Mouse (Mus musculus): ENCODE data around the gene Zcchc14. TPM values are rescaled to one million over a fixed set of nuclear protein-coding genes. Genes with fewer than 3 reads are reported as not detected.
"Not testable (repeated sequence)": the region's sequence is repeated elsewhere in the genome, so short reads cannot be mapped to it uniquely, and the experiment has no call there.

Gene Zcchc14
- polyA plus RNA-seq, 1 experiment from 2014 or later, result 39.2 TPM

- Histone ChIP-seq H3K4me3 (no peak overlapping the region), H3K27me3 (no peaks in the 10 kb centered on the region), H3K36me3 (no peaks in the 10 kb centered on the region), H3K27ac (replicated peaks) (no peak overlapping the region), H3K9me3 (no peaks in the 10 kb centered on the region), H3K4me2 (replicated peaks) (no peak overlapping the region), H3K4me1 (no peaks in the 10 kb centered on the region), H3K9ac (replicated peaks) (no peak overlapping the region)
- WGBS, result 83% methylated on average over 4 of the region's 4 CpGs
- ATAC-seq (replicated peaks), result no peak
Observed at GRCm38 (mm10) chr8:121680896-121681295, 28.2 kb upstream of the Zcchc14 start.

GRCm38 (mm10) chr8:121678696-121679095 lies 26.0 kb upstream of the Zcchc14 start:
- no peak overlapping the region for H3K4me3 ChIP-seq
- no peak for ATAC-seq (replicated peaks)
- H3K9ac ChIP-seq (replicated peaks), result no peak overlapping the region
- WGBS, result 67% methylated on average over 5 of the region's 5 CpGs
- no peak overlapping the region for H3K4me2 ChIP-seq (replicated peaks)
- H3K36me3 ChIP-seq, result no peaks in the 10 kb centered on the region
- no peaks in the 10 kb centered on the region for H3K4me1 ChIP-seq
- H3K27me3 ChIP-seq, result no peaks in the 10 kb centered on the region
- H3K9me3 ChIP-seq, result no peaks in the 10 kb centered on the region
- no peak overlapping the region for H3K27ac ChIP-seq (replicated peaks)

GRCm38 (mm10) chr8:121675701-121676100 lies 23.0 kb upstream of the Zcchc14 start:
- Histone ChIP-seq H3K9me3 (no peaks in the 10 kb centered on the region), H3K27me3 (no peaks in the 10 kb centered on the region), H3K4me1 (peaks cover 5% of the 10 kb centered on the region; the same call in 1 of the 2 replicates), H3K27ac (replicated peaks) (no peak overlapping the region), H3K36me3 (no peaks in the 10 kb centered on the region), H3K4me3 (no peak overlapping the region), H3K4me2 (replicated peaks) (no peak overlapping the region), H3K9ac (replicated peaks) (no peak overlapping the region)
- WGBS, result 59% methylated on average over 20 of the region's 20 CpGs
- ATAC-seq (replicated peaks), result no peak

- Histone ChIP-seq H3K4me3 (no peak overlapping the region), H3K9me3 (no peaks in the 10 kb centered on the region), H3K9ac (replicated peaks) (no peak overlapping the region), H3K36me3 (no peaks in the 10 kb centered on the region), H3K4me2 (replicated peaks) (no peak overlapping the region), H3K27me3 (no peaks in the 10 kb centered on the region), H3K27ac (replicated peaks) (no peak overlapping the region), H3K4me1 (peaks cover 5% of the 10 kb centered on the region; the same call in 1 of the 2 replicates)
- ATAC-seq (replicated peaks), result no peak
- 69% methylated on average over 3 of the region's 3 CpGs for WGBS
Observed at GRCm38 (mm10) chr8:121675161-121675560, 22.5 kb upstream of the Zcchc14 start.

- Histone ChIP-seq H3K27ac (replicated peaks) (no peak overlapping the region), H3K4me1 (peaks cover 5% of the 10 kb centered on the region; the same call in 1 of the 2 replicates), H3K9me3 (no peaks in the 10 kb centered on the region), H3K9ac (replicated peaks) (no peak overlapping the region), H3K36me3 (no peaks in the 10 kb centered on the region), H3K4me3 (no peak overlapping the region), H3K4me2 (replicated peaks) (no peak overlapping the region), H3K27me3 (no peaks in the 10 kb centered on the region)
- WGBS, result 52% methylated on average over 5 of the region's 5 CpGs
- no peak for ATAC-seq (replicated peaks)
Observed at GRCm38 (mm10) chr8:121674524-121674923, 21.8 kb upstream of the Zcchc14 start.

GRCm38 (mm10) chr8:121673917-121674316 lies 21.2 kb upstream of the Zcchc14 start:
- WGBS, result 70% methylated on average over 5 of the region's 5 CpGs
- no peaks in the 10 kb centered on the region for H3K27me3 ChIP-seq
- H3K4me3 ChIP-seq, result no peak overlapping the region
- H3K4me1 ChIP-seq, result peaks cover 10% of the 10 kb centered on the region
- H3K36me3 ChIP-seq, result no peaks in the 10 kb centered on the region
- H3K27ac ChIP-seq (replicated peaks), result peak overlapping the region; percentile 68
- H3K9ac ChIP-seq (replicated peaks), result no peak overlapping the region
- H3K9me3 ChIP-seq, result no peaks in the 10 kb centered on the region
- peak; percentile 85 for ATAC-seq (replicated peaks)
- no peak overlapping the region for H3K4me2 ChIP-seq (replicated peaks)

- WGBS, result 61% methylated on average over 4 of the region's 4 CpGs
- H3K9me3 ChIP-seq, result no peaks in the 10 kb centered on the region
- H3K36me3 ChIP-seq, result no peaks in the 10 kb centered on the region
- H3K27me3 ChIP-seq, result no peaks in the 10 kb centered on the region
- H3K4me3 ChIP-seq, result no peak overlapping the region
- peaks cover 18% of the 10 kb centered on the region for H3K4me1 ChIP-seq
- no peak overlapping the region for H3K4me2 ChIP-seq (replicated peaks)
- no peak for ATAC-seq (replicated peaks)
- H3K9ac ChIP-seq (replicated peaks), result no peak overlapping the region
- peak overlapping the region; percentile 68 for H3K27ac ChIP-seq (replicated peaks)
Observed at GRCm38 (mm10) chr8:121673153-121673552, 20.5 kb upstream of the Zcchc14 start.

- peak overlapping the region; percentile 92 for H3K27ac ChIP-seq (replicated peaks)
- peak; percentile 29; the same call in 1 of the 2 replicates for ATAC-seq (replicated peaks)
- no peak overlapping the region for H3K9ac ChIP-seq (replicated peaks)
- peak overlapping the region; percentile 31 for H3K4me2 ChIP-seq (replicated peaks)
- H3K4me3 ChIP-seq, result peak overlapping the region; percentile 8
- H3K4me1 ChIP-seq, result peaks cover 29% of the 10 kb centered on the region
- H3K27me3 ChIP-seq, result no peaks in the 10 kb centered on the region
- 6% methylated on average over 8 of the region's 8 CpGs for WGBS
- no peaks in the 10 kb centered on the region for H3K36me3 ChIP-seq
- H3K9me3 ChIP-seq, result no peaks in the 10 kb centered on the region
Observed at GRCm38 (mm10) chr8:121669208-121669607, 16.5 kb upstream of the Zcchc14 start.

GRCm38 (mm10) chr8:121668553-121668952 lies 15.9 kb upstream of the Zcchc14 start:
- WGBS, result 36% methylated on average over 6 of the region's 6 CpGs
- Histone ChIP-seq H3K27ac (replicated peaks) (peak overlapping the region; percentile 92), H3K9ac (replicated peaks) (peak overlapping the region; percentile 29), H3K4me3 (peak overlapping the region; percentile 8; the same call in 1 of the 2 replicates), H3K4me2 (replicated peaks) (peak overlapping the region; percentile 31), H3K4me1 (peaks cover 27% of the 10 kb centered on the region), H3K27me3 (no peaks in the 10 kb centered on the region), H3K9me3 (no peaks in the 10 kb centered on the region), H3K36me3 (no peaks in the 10 kb centered on the region)
- peak; percentile 93 for ATAC-seq (replicated peaks)

GRCm38 (mm10) chr8:121667936-121668500 lies 15.3 kb upstream of the Zcchc14 start:
- not testable (repeated sequence) for ATAC-seq (replicated peaks); H3K27me3 ChIP-seq; H3K36me3 ChIP-seq; H3K4me3 ChIP-seq; H3K9me3 ChIP-seq
- Histone ChIP-seq H3K4me2 (replicated peaks) (0 out of 2 replicates have a peak overlapping the region, but pooled peaks have one; percentile 31), H3K4me1 (peaks cover 23% of the 10 kb centered on the region), H3K9ac (replicated peaks) (peak overlapping the region; percentile 29), H3K27ac (replicated peaks) (peak overlapping the region; percentile 92)
- WGBS, result 68% methylated on average over 9 of the region's 9 CpGs

GRCm38 (mm10) chr8:121665329-121665728 lies 12.6 kb upstream of the Zcchc14 start:
- Histone ChIP-seq H3K27me3 (no peaks in the 10 kb centered on the region), H3K4me3 (no peak overlapping the region), H3K9me3 (no peaks in the 10 kb centered on the region), H3K27ac (replicated peaks) (peak overlapping the region; percentile 54), H3K4me2 (replicated peaks) (peak overlapping the region; percentile 16; the same call in 1 of the 2 replicates), H3K9ac (replicated peaks) (no peak overlapping the region), H3K36me3 (no peaks in the 10 kb centered on the region), H3K4me1 (peaks cover 25% of the 10 kb centered on the region)
- WGBS, result 6% methylated on average over 16 of the region's 16 CpGs
- ATAC-seq (replicated peaks), result no peak

- 91% methylated on average over 12 of the region's 12 CpGs for WGBS
- Histone ChIP-seq H3K36me3 (no peaks in the 10 kb centered on the region), H3K9ac (replicated peaks) (no peak overlapping the region), H3K4me1 (peaks cover 12% of the 10 kb centered on the region), H3K27ac (replicated peaks) (no peak overlapping the region), H3K4me2 (replicated peaks) (no peak overlapping the region), H3K27me3 (no peaks in the 10 kb centered on the region), H3K4me3 (no peak overlapping the region), H3K9me3 (no peaks in the 10 kb centered on the region)
- ATAC-seq (replicated peaks), result no peak
Observed at GRCm38 (mm10) chr8:121663101-121663500, 10.4 kb upstream of the Zcchc14 start.

Measured in forebrain, embryonic 15.5 days (tissue).